Mouse (Mus musculus): ENCODE measurements around the gene Catip. TPM values are rescaled to one million over a fixed set of nuclear protein-coding genes. Genes with fewer than 3 reads are reported as not detected.

Catip gene
- total and polyA plus RNA-seq, 2 experiments from 2014 or later = 0.61 TPM; not detected in 1

DNA sequence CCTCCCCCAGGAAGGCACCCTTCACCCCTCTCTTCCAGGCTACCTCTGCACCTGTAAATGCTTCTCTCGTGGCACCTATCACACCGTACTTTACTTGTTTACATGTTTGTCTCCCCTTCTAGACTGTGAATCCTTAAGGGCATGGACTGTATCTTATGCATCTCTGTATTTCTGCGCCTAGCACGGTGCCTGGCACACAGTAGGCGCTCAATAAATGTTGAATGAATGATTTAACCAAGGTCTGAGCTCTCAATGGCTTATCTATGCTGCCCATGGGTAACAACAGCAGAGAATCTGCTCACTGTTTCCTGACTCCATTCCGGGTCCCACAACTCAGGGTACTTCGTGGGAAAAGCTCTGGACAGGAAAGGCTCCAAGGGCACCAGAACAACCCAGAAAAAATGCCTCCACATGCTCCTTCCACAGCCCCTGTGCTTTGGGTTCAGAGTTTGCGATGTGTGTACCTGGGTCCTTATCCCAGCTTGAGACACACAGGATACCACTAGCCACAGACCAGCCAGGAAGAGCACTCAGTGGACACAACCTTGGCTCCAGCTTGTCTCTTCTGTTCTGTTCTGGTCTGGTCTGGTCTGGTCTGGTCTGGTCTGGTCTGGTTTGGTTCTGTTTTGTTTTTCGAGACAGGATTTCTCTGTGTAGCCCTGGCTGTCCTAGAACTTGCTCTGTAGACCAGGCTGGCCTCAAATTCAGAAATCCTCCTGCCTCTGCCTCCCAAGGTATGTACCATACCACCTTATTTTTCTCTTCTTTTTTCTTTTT is 8.3 kb upstream of the Catip start:
- TF ChIP-seq EP300 (IDR thresholded peaks at IDR 0.05; ENCODE audit: low read depth) (no peak), CTCF (IDR thresholded peaks at IDR 0.05; ENCODE audit: low read depth) (no peak)
- no peak overlapping the region for H3K4me2 ChIP-seq (ENCODE audit: low read depth, low read length)
- H3K27ac ChIP-seq (ENCODE audit: low read depth) = no peak overlapping the region
- peaks cover 48% of the 10 kb centered on the region for H3K36me3 ChIP-seq (replicated peaks; ENCODE audit: control insufficient read depth, insufficient read depth, low read length)
- H3K27me3 ChIP-seq (ENCODE audit: control insufficient read depth, insufficient read depth, low read length) = no peaks in the 10 kb centered on the region
- ATAC-seq (ENCODE audit: insufficient read depth, low read depth) (no peak), DNase-seq (ENCODE audit: low spot score) (no peak)
- WGBS = 86% methylated on average over 9 of the region's 9 CpGs
- H3K9ac ChIP-seq (replicated peaks; ENCODE audit: low read depth, low read length) = no peak overlapping the region
- H3K4me1 ChIP-seq (ENCODE audit: control insufficient read depth, insufficient read depth) = 0 out of 2 replicates have a peak, but pooled peaks cover 6% of the 10 kb centered on the region
- H3K9me3 ChIP-seq (replicated peaks; ENCODE audit: control insufficient read depth, low read length) = no peaks in the 10 kb centered on the region
- no peak overlapping the region for H3K4me3 ChIP-seq (ENCODE audit: low read depth, low read length)

GRCm38 (mm10) chr1:74357531-74357930 is 4.4 kb upstream of the Catip start:
- H3K36me3 ChIP-seq (replicated peaks; ENCODE audit: control insufficient read depth, insufficient read depth, low read length) = peaks cover 13% of the 10 kb centered on the region
- no peaks in the 10 kb centered on the region for H3K27me3 ChIP-seq (ENCODE audit: control insufficient read depth, insufficient read depth, low read length)
- H3K4me3 ChIP-seq (ENCODE audit: low read depth, low read length) = no peak overlapping the region
- no peak overlapping the region for H3K4me2 ChIP-seq (ENCODE audit: low read depth, low read length)
- DNase-seq (ENCODE audit: low spot score) (no peak), ATAC-seq (ENCODE audit: insufficient read depth, low read depth) (no peak)
- H3K4me1 ChIP-seq (ENCODE audit: control insufficient read depth, insufficient read depth) = no peaks in the 10 kb centered on the region
- H3K27ac ChIP-seq (ENCODE audit: low read depth) = no peak overlapping the region
- H3K9me3 ChIP-seq (replicated peaks; ENCODE audit: control insufficient read depth, low read length) = no peaks in the 10 kb centered on the region
- H3K9ac ChIP-seq (replicated peaks; ENCODE audit: low read depth, low read length) = no peak overlapping the region
- TF ChIP-seq EP300 (IDR thresholded peaks at IDR 0.05; ENCODE audit: low read depth) (no peak), CTCF (IDR thresholded peaks at IDR 0.05; ENCODE audit: low read depth) (no peak)

DNA sequence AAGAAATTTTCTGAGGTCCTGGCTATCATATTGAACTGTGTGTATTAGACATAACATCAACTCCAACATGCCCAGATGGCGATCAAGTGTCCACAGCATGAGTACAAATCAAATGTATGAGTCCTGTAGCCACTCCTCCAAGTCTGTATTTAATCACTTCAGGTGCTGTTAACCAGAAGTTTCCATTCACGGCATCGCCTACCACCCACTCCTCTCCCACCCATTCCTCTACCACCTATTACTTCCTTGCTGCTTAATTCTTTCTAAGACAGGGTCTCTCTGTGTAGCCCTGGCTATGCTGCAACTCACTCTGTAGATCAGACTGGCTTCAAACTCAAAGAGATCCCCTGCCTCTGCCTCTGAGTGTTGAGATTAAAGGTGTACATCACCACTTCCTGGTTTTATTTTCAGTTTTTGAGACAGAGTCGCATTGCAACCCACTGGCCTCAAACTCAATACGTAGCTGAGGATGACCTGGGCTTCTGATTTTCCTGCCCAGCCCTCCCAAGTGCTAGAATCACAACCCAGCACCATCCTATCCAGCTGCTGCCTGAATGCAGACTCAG is 1.9 kb upstream of the Catip start:
- DNase-seq (ENCODE audit: low spot score) (no peak), ATAC-seq (ENCODE audit: insufficient read depth, low read depth) (no peak)
- H3K4me3 ChIP-seq (ENCODE audit: low read depth, low read length) = no peak overlapping the region
- no peak for TF ChIP-seq EP300 (IDR thresholded peaks at IDR 0.05; ENCODE audit: low read depth)
- no peak for TF ChIP-seq CTCF (IDR thresholded peaks at IDR 0.05; ENCODE audit: low read depth)
- H3K9me3 ChIP-seq (replicated peaks; ENCODE audit: control insufficient read depth, low read length) = no peaks in the 10 kb centered on the region
- H3K36me3 ChIP-seq (replicated peaks; ENCODE audit: control insufficient read depth, insufficient read depth, low read length) = no peaks in the 10 kb centered on the region
- H3K27ac ChIP-seq (ENCODE audit: low read depth) = no peak overlapping the region
- no peak overlapping the region for H3K4me2 ChIP-seq (ENCODE audit: low read depth, low read length)
- H3K4me1 ChIP-seq (ENCODE audit: control insufficient read depth, insufficient read depth) = no peaks in the 10 kb centered on the region
- 74% methylated on average over 5 of the region's 5 CpGs for WGBS
- no peaks in the 10 kb centered on the region for H3K27me3 ChIP-seq (ENCODE audit: control insufficient read depth, insufficient read depth, low read length)
- H3K9ac ChIP-seq (replicated peaks; ENCODE audit: low read depth, low read length) = no peak overlapping the region

DNA sequence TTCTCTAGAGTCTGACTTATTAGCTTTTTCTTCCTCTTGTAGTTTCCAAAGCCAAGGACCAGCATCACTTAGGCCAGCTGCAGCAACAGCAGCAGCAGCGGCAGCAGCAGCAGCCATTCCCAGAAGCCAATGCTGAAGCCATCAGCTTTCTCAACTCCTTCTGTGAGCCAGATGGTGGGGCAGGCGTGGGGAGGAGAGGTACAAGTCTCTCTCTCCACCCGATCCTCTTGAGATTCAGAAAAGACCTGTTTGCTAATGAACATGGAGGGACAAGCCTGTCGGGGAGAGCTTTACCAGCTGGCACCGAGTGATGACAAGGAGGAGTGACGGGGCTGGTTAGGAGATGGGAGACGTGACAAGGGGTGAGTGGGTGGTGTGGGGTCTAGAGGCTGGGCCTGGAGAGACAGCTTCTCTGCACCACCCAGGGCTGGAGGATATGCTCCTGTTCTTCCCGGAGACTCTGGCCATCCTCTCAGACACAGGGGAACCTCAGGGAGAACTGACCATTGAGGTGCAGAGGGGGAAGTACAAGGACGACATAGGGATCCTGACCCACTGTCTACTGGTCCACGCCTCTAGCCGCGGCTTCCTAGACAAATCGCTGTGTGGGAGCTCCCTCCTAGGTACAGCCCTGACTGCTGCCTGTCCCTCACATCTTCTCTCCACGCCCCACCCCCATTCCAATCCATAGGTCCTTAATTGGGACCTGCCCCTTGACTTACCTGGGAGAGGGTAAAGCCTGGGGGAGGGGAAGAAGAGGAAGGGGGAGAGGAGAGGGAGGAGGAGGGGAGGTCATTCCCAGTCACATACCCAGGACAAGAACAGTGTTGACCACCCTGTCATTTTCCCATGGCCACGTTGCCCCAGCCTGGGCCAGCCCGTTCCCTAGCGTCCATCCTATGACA is 669 bp downstream of the Catip start:
- TF ChIP-seq CTCF (IDR thresholded peaks at IDR 0.05; ENCODE audit: low read depth) (no peak), EP300 (IDR thresholded peaks at IDR 0.05; ENCODE audit: low read depth) (no peak)
- DNase-seq (ENCODE audit: low spot score) (no peak), ATAC-seq (ENCODE audit: insufficient read depth, low read depth) (no peak)
- H3K4me2 ChIP-seq (ENCODE audit: low read depth, low read length) = no peak overlapping the region
- H3K36me3 ChIP-seq (replicated peaks; ENCODE audit: control insufficient read depth, insufficient read depth, low read length) = no peaks in the 10 kb centered on the region
- no peak overlapping the region for H3K27ac ChIP-seq (ENCODE audit: low read depth)
- no peak overlapping the region for H3K4me3 ChIP-seq (ENCODE audit: low read depth, low read length)
- H3K9me3 ChIP-seq (replicated peaks; ENCODE audit: control insufficient read depth, low read length) = no peaks in the 10 kb centered on the region
- H3K27me3 ChIP-seq (ENCODE audit: control insufficient read depth, insufficient read depth, low read length) = no peaks in the 10 kb centered on the region
- H3K4me1 ChIP-seq (ENCODE audit: control insufficient read depth, insufficient read depth) = no peaks in the 10 kb centered on the region
- H3K9ac ChIP-seq (replicated peaks; ENCODE audit: low read depth, low read length) = no peak overlapping the region
- 49% methylated on average over 17 of the region's 17 CpGs for WGBS

GRCm38 (mm10) chr1:74363437-74363836 is 1.5 kb downstream of the Catip start:
- H3K4me3 ChIP-seq (ENCODE audit: low read depth, low read length) = no peak overlapping the region
- no peak for ATAC-seq (ENCODE audit: insufficient read depth, low read depth)
- DNase-seq (ENCODE audit: low spot score) = no peak
- no peak overlapping the region for H3K4me2 ChIP-seq (ENCODE audit: low read depth, low read length)
- TF ChIP-seq CTCF (IDR thresholded peaks at IDR 0.05; ENCODE audit: low read depth) (no peak), EP300 (IDR thresholded peaks at IDR 0.05; ENCODE audit: low read depth) (no peak)
- no peaks in the 10 kb centered on the region for H3K4me1 ChIP-seq (ENCODE audit: control insufficient read depth, insufficient read depth)
- no peaks in the 10 kb centered on the region for H3K9me3 ChIP-seq (replicated peaks; ENCODE audit: control insufficient read depth, low read length)
- no peak overlapping the region for H3K9ac ChIP-seq (replicated peaks; ENCODE audit: low read depth, low read length)
- no peaks in the 10 kb centered on the region for H3K27me3 ChIP-seq (ENCODE audit: control insufficient read depth, insufficient read depth, low read length)
- H3K27ac ChIP-seq (ENCODE audit: low read depth) = peak overlapping the region; percentile 13; the same call in 1 of the 2 replicates
- H3K36me3 ChIP-seq (replicated peaks; ENCODE audit: control insufficient read depth, insufficient read depth, low read length) = no peaks in the 10 kb centered on the region
- 53% methylated on average over 5 of the region's 5 CpGs for WGBS
